Mouse (Mus musculus) heart, adult 8-10 months (tissue): ENCODE results near the gene Ascl1. TPM values are rescaled to one million over a fixed set of nuclear protein-coding genes. Genes with fewer than 3 reads are reported as not detected.
A peak's percentile ranks its signal among the peaks of the same experiment; 100 is the strongest.

ENCODE experiments used
- DNase-seq: peaks from one replicate; pipeline ENCODE4 v3.0.0; 2022; ENCODE audit warnings: low spot score
- total RNA-seq, 4 experiments: library from RNA; stranded (reverse); gene quantifications; 2 replicates each; pipeline ENCODE4 v1.2.4; 2022

The Ascl1 gene
- total RNA-seq, result not detected

- DNase-seq, result no peak
These were observed at the start of gene Ascl1 for GRCm38 (mm10) chr10:87493576-87493975. Gene Ascl1 (minus strand): TSS chr10:87493660.

GRCm38 (mm10) chr10:87534172-87534571, 40.7 kb upstream of the Ascl1 start:
- DNase-seq, result no peak

DNA sequence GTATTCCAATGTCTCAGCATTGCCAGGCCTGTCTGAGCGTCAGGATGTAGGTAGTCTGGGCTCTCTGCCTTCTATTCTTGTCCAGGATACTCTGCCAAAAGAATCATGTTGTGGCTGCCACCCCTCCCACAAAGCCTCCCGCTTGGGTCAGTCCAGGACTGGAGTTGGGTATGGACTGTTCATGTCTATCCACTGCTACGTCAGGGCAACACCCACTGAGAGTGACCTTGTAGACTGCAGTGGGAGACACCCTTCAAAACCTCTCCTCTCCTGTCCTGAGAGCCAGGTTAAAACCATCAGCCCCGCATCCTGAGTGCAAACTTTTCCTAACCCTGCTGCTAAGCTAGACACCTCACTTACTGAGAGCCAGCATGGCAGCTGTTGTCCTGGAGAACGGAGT, 28.2 kb upstream of the Ascl1 start, which contains the start of gene Pah:
Pah (plus strand) TSS at position 150 of the 400 bp plus-strand sequence.
- peak; percentile 10 for DNase-seq

DNA sequence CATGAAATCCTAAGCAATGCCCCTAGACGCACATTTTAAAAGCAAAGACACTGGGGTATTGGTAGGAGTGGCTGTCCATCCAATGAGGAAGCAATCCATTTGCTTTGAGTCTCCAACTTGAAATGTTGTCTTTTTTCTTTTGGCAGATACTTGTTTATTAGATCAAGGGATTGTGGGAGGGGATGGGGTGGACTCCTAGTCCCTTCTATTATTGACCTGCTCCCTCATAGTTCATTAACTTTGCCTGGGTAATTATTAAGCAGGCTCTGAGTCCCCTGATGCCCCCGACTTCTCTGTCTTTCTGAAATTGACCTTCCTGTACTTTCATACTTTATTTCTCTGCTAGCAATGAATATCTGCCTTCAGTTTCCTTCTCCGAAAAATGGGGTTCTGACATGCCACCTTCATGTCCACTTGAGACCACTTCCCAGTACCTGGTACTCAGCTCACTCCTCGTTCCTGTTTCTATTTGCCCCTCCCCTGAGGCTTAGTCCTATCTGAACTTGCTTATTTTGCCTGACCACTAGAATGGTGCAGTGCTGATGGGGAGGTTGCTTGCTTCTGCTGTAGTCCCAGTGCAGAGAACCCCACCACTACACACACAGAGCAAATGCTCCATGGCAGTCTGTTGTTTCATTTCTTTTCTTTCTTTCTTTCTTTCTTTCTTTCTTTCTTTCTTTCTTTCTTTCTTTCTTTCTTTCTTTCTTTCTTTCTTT, 27.1 kb upstream of the Ascl1 start:
- DNase-seq, result no peak

DNA sequence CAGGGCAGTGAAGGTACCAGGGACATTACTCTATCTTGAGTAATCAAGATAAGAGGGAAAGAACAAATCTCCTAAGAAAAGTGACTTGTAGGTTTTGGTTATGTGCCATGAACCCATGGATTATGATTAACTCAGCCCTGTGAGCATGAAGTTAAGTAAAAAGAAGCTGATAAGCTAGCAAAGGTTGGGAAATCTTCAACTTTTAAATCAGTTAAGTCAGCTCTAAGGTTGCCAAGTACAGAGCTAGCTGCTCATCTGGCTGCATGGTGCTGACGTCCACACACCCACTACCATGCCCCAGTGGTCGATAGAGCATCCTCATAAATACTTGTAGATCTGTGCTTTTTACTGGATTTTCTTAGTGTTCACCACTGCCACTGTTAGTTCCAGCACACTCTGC, 25.1 kb upstream of the Ascl1 start:
- no peak for DNase-seq

- no peak for DNase-seq
These were observed 19.6 kb upstream of the Ascl1 start for GRCm38 (mm10) chr10:87513052-87513451.

- DNase-seq, result no peak
These were observed 15.1 kb upstream of the Ascl1 start for GRCm38 (mm10) chr10:87508581-87508980.

GRCm38 (mm10) chr10:87503946-87504345, 10.5 kb upstream of the Ascl1 start:
- peak; percentile 17 for DNase-seq

GRCm38 (mm10) chr10:87502283-87502682, 8.8 kb upstream of the Ascl1 start:
- no peak for DNase-seq

- DNase-seq, result no peak
These were observed 8.2 kb upstream of the Ascl1 start for GRCm38 (mm10) chr10:87501659-87502042.

DNA sequence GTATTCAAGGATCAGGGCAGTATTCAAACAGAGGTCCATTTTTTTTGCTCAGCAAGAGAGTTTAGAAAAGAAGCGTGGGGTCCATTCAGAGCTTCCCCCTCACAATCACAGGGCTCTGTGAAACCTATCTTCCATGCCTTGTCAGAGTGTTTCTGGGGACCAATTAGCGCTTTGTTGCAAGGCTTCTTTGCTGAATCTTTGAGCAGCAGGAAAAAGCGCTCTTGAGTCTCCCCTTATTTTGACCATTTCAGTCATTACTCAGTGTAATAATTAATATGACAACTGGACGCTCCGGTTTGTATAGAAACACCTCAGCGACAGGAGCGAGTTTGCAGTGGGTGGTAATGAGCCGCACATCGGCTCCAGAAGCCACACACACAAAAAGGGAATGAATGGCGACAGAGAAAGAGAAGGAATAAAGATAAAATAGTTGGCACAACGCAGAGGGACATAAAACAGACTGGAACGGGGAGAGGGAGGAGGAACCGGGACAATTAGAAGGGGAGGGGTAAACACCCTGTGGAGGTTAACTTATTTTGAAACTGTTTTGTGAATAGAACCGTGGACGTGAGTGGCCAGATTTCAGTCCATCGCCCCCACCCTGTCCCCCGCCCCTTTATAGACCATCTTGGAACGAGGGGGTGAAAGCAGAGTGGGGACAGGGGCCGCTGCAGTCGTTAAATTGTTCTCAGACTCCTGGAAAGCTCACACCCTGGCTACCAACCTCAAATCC, 7.6 kb upstream of the Ascl1 start:
- no peak for DNase-seq

DNA sequence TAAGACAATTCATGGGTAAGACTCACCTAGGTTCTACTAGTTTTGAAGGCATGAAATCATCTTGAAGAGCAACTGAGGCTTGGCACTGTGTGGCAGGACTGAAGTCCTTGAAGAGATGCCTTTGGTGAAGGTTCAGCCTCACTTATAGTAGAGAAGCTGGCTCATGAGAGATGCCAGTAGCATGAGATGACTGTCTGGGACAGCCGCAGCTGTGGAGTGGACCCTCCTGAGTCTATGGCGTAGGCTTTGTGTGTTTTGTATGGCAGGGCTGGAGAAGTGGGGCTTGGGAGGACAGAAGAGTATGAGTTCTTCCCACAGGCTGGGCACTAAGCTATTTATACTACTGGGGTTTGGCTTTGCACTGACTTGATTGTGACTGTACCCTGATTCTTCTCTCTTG, 3.6 kb upstream of the Ascl1 start:
- no peak for DNase-seq

GRCm38 (mm10) chr10:87494596-87494995, 1.1 kb upstream of the Ascl1 start:
- DNase-seq, result peak; percentile 13

DNA sequence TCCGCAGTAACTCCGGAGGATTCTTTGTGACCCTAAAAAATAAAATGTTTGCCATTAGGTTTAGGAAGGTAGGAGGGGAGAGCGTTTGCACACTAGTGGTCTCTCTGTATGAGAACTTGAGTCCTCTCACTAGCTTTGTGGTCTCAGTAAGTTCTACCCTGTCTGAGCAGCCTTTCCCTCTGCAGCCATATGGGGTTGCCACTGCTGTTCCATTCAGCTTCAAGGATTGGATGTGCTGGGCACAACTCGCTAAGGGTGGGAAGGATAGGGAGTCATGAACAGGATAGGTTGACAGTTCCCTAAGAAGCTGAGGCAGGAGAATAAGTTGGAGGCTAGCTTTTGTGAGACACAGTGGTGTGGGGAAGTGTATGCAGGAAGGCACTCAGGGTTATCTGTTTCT, 716 bp upstream of the Ascl1 start:
- DNase-seq, result no peak

- peak; percentile 14 for DNase-seq
These were observed 554 bp downstream of the Ascl1 start for GRCm38 (mm10) chr10:87492661-87493551.

GRCm38 (mm10) chr10:87492332-87492660, 1.2 kb downstream of the Ascl1 start:
- no peak for DNase-seq

DNA sequence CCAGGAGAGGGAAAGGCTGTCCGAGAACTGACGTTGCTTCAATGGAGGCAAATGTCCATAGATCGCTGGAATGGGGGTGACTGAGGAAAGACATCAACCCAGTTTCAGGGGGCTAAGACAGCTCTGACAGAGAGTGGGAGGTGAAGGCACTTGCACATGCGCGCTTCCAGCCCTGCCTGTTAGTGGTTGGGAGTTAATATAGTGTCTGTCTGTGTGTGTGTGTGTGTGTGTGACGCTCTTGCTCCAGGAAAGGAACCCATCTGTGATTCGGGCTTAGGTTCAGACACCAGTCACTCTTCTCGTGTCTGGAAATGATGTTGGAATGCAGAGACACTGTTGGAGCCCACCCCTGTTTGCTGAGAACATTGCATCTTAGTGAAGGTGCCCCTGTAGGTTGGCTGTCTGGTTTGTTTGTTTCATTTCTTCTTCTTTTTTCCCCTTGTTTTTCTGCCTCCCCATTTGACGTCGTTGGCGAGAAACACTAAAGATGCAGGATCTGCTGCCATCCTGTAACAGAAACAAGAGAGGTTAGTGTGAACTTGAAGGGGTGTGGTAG, 1.9 kb downstream of the Ascl1 start:
- no peak for DNase-seq

DNA sequence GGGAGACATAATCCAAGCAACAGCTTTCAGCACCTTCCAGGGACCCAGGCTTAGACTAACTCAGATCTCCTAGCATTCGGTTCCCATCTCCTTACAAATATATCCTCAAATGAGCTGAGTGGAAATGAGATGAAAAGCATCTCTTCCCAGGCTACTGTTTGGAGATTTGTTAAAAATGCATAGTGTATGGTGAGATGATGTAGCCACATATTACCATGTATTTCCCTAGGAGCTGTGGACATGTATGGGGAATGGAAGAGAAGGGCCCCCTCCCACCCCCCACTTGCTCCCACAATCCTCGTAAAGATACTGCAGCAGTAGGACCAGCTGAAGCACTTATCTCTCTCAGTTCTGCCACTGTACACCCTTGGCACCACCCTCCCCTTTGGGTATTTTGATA, 3.1 kb downstream of the Ascl1 start:
- no peak for DNase-seq

DNA sequence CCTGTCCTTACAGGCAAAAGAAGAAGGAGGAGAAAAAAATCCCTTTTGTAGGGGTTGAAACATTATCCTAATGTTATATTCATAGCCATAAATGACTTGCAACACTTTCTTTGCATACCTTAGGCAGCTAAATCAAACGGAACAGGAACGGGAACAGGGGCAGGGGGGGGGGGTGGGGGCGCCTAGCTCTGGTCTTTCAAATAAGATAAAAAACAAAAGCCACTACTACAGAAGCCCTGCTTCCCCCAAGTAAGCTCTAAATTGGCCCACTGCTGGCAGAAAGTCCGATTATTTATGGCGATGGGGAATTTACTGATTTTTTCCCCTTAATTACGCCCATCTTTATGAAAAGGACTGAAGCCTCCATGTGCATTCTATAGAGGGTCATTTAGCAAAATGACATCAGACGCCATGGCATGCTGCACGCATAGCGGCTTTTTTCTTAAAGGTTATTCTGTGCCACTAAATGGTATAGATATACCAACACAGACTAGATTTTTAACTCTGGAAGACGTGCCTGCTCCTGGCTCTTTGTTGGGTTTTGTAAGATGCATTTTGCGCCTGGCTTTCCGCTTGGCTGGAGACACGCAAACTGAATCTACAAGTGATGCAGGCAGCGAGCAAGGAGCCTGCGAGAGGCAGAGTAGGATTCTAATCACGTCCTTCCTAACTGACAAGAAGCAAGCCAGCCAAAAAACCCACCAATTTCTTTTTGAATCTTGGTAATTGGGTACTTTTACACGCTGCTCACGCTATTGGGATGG, 4.0 kb downstream of the Ascl1 start:
- DNase-seq, result no peak

- DNase-seq, result no peak
These were observed 4.9 kb downstream of the Ascl1 start for GRCm38 (mm10) chr10:87488429-87489145.
